Mouse (Mus musculus) liver, embryonic 14.5 days (tissue): Measurements from ENCODE around the gene Lrrc4c. TPM values are rescaled to one million over a fixed set of nuclear protein-coding genes. Genes with fewer than 3 reads are reported as not detected.

Experiments used
- ATAC-seq: fragments of 200-750 bp; cut with Nextera tagmentation; 2 replicates; pipeline ENCODE4 v1.8.0; 2017; ENCODE audit warnings: moderate number of reproducible peaks, mild to moderate bottlenecking, moderate library complexity; ENCODE audit not compliant: insufficient read depth
- DNase-seq, 3 experiments: peaks; one replicate each; pipeline ENCODE4 v3.0.0-alpha.2; 2012 to 2013; ENCODE audit warnings: low read depth in 3 of 3, low spot score in 3 of 3
- H3K27ac ChIP-seq: fragments of 300-500 bp; sonication (generic); 2 replicates; pipeline ENCODE4 v1.5.1; 2014; ENCODE audit warnings: moderate library complexity, mild to moderate bottlenecking, control low read depth, inconsistent platforms
- H3K27me3 ChIP-seq: fragments of 300-500 bp; sonication (generic); 2 replicates; pipeline ENCODE4 v1.6.1; 2014; ENCODE audit warnings: mild to moderate bottlenecking, low read length, moderate library complexity; ENCODE audit not compliant: control insufficient read depth, insufficient read depth
- H3K36me3 ChIP-seq: fragments of 300-500 bp; sonication (generic); replicated peaks from 2 replicates; pipeline ENCODE4 v1.6.1; 2014; ENCODE audit warnings: low read depth; ENCODE audit not compliant: control insufficient read depth, insufficient read depth
- H3K4me1 ChIP-seq, 2 experiments: fragments of 200-500 bp in 1 of 2; fragments of 300-500 bp in 1 of 2; sonication (generic) in 1 of 2; replicated peaks; 2 replicates each; pipeline ENCODE4 v1.6.1; 2012 to 2014; ENCODE audit warnings: antibody characterized with exemption in 1 of 2, inconsistent platforms in 1 of 2, low read length in 1 of 2; ENCODE audit not compliant: control insufficient read depth in 2 of 2, insufficient read depth in 2 of 2
- H3K4me2 ChIP-seq: fragments of 300-500 bp; sonication (generic); 2 replicates; pipeline ENCODE4 v1.6.1; 2014; ENCODE audit warnings: low read depth, mild to moderate bottlenecking, control low read depth, moderate library complexity
- H3K4me3 ChIP-seq, 2 experiments: fragments of 200-500 bp in 1 of 2; fragments of 300-500 bp in 1 of 2; sonication (generic) in 1 of 2; 2 replicates each; pipeline ENCODE4 v1.5.1; 2012 to 2014; ENCODE audit warnings: low read depth in 2 of 2, low read length in 2 of 2, mild to moderate bottlenecking in 2 of 2, control low read depth in 1 of 2, inconsistent platforms in 1 of 2, moderate library complexity in 1 of 2; ENCODE audit not compliant: insufficient read depth in 1 of 2
- H3K9ac ChIP-seq: fragments of 300-500 bp; sonication (generic); replicated peaks from 2 replicates; pipeline ENCODE4 v1.6.1; 2014; ENCODE audit warnings: mild to moderate bottlenecking, control low read depth, moderate library complexity
- H3K9me3 ChIP-seq: fragments of 300-500 bp; sonication (generic); 2 replicates; pipeline ENCODE4 v1.6.1; 2016; ENCODE audit warnings: low read length, mixed read lengths; ENCODE audit not compliant: control insufficient read depth
- CTCF ChIP-seq: IDR thresholded peaks from 2 replicates; pipeline ENCODE4 v1.5.1; 2016; ENCODE audit warnings: antibody characterized with exemption, low read depth, control low read depth
- EP300 ChIP-seq: IDR thresholded peaks from 2 replicates; pipeline ENCODE4 v1.6.1; 2016; ENCODE audit warnings: antibody characterized with exemption, low read depth
- WGBS: fragments of 180-500 bp; shearing (Covaris S2); extraction: QIAGEN DNeasy Blood & Tissue Kit; methylation state at CpG from one replicate; pipeline ENCODE4 v1.1.7; 2014; ENCODE audit not compliant: insufficient replicate concordance; 5-methylcytosine and 5-hydroxymethylcytosine counted together
- polyA plus RNA-seq, 2 experiments: library from polyadenylated mRNA; depleted of rRNA in 1 of 2; stranded (reverse) in 1 of 2; unstranded in 1 of 2; fragments of >200 nt; fragmentation: Nextera tagmentation in 1 of 2; extraction: Ambion mirVana in 1 of 2; gene quantifications; 2 replicates each; pipeline versions ENCODE4 v1.2.1 to v1.2.3; 2012 to 2014

The Lrrc4c gene
- polyA plus RNA-seq (2012; rRNA removed): 0.04 and 0.10 TPM in 2 replicates
- 0.14 and 0.19 TPM in 2 replicates for polyA plus RNA-seq (2014; fragmentation: Nextera tagmentation; extraction: Ambion mirVana)

DNA sequence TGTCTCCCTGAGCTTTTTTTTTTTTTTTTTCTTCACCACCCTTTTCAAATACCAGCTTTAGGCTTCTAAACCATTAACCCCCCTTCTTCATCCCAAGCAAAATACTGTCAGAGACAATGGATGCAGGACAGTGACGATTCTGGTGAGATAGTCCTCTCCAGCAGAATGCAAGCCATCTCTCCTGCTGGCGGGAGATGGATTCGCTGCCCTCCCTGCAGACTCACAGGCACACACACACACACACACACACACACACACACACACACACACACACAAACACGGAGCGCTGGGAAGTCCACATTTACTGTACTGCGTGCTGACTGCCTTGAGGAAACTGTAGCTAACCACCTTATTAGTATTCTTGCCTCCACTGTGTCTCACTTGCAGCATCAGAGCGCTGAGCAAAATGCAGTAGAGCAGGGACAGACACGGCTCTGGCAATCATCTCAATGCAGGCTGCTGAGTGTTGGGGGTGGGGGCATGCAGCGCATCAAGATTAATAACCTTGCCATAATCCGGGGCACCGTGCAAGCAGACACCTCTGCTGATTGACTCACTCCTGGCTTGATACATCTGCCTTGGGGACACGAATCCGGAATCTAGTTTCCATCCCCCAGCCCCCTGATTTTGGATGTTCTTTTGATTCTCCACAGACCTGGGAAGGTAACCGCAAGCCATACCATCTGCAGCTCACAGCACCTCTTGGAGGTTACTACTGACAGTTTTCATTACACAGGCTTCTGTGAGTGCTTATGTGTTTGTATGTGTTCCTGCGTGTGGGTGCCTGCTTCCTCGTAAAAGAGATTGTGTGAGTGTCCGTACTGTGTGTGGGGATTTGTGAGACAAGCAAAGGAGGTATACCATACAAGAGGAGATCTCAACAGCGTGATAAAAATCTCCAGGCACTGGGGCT is at the start of gene Lrrc4c:
TSS of gene Lrrc4c (plus strand) at position 783 of the 913 bp plus-strand sequence.
- no peaks in the 10 kb centered on the region for H3K9me3 ChIP-seq
- no peak within 1 kb of the TSS for H3K9ac ChIP-seq
- no peak within 1 kb of the TSS for H3K27ac ChIP-seq
- no peak within 1 kb of the TSS for H3K4me2 ChIP-seq
- WGBS: 16% methylated on average over 18 of the region's 18 CpGs
- no peak within 1 kb of the TSS for H3K4me3 ChIP-seq
- no peak for DNase-seq
- H3K4me1 ChIP-seq: no peaks in the 10 kb centered on the region
- TF ChIP-seq CTCF: no peak
- no peak for TF ChIP-seq EP300
- H3K27me3 ChIP-seq: no peaks in the 10 kb centered on the region
- no peak for ATAC-seq
- H3K36me3 ChIP-seq: no peaks in the 10 kb centered on the region

DNA sequence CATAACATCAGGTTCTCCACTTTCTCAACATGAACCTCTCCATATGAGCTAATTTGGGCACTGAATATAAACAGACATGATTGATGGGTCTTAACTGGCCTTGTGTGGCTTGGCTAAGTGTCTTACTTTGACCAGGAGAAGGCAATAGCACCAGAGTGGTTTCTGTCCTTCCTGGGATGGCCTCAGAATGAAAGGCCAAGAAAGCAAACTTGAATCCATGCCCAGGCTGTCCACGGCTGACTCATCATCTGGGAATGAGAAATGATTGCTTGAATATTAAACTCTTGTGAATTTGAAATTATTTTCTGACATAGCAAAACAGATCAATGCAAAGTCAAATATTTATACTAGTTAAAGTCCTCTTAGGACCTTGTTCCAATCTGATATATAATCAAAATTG is 42.9 kb upstream of the Lrrc4c start:
- WGBS: 56% methylated on average over 1 of the region's 1 CpGs
- H3K4me2 ChIP-seq: no peak overlapping the region
- TF ChIP-seq EP300: no peak
- TF ChIP-seq CTCF: no peak
- H3K9me3 ChIP-seq: no peaks in the 10 kb centered on the region
- no peaks in the 10 kb centered on the region for H3K36me3 ChIP-seq
- no peak overlapping the region for H3K27ac ChIP-seq
- no peak overlapping the region for H3K9ac ChIP-seq
- H3K4me3 ChIP-seq: no peak overlapping the region
- no peaks in the 10 kb centered on the region for H3K27me3 ChIP-seq
- ATAC-seq (no peak), DNase-seq (no peak)
- no peaks in the 10 kb centered on the region for H3K4me1 ChIP-seq

DNA sequence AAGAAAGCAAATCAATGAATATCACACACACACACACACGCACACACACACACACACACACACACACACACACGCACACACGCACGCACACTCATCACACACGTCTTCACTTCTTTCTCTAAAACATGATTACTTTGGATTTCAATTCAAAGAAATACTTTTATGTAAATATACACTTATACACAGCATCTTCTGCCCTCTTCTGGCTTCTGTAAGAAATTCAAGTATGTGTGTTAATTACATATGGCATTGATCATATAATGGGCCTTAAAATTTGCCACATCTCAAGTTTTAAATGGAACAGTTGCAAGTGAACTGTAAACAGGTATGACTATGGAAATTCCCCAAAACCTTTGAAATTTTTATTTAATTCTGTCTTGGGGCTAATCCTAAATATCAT is 35.0 kb upstream of the Lrrc4c start:
- DNase-seq: no peak

DNA sequence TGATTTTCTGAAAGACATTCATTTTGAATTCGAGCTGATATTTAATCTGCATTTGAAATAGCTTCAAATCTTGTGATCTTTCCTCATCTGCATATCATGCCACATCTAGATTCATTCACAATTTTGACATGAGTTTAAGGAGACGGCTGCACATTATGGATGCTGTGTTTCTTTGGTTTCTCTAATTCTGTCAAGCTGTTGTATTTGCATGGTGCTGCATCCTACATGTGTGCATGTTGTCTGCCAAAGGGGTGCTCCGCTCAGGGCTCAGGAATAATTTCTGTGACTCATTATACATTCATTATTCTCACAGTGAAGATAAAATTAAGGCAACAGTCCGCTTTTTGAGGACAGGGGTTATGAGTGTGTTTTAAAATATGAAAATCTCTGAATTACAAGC is 30.5 kb upstream of the Lrrc4c start:
- Histone ChIP-seq H3K4me2 (no peak overlapping the region), H3K4me1 (no peaks in the 10 kb centered on the region), H3K4me3 (no peak overlapping the region), H3K36me3 (no peaks in the 10 kb centered on the region), H3K27ac (no peak overlapping the region), H3K27me3 (no peaks in the 10 kb centered on the region), H3K9me3 (no peaks in the 10 kb centered on the region), H3K9ac (no peak overlapping the region)
- no peak for DNase-seq
- TF ChIP-seq CTCF (no peak), EP300 (no peak)
- no peak for ATAC-seq
- WGBS: 45% methylated on average over 4 of the region's 4 CpGs

More for the DNA sequence above, 35.0 kb upstream of the Lrrc4c start:
- 68% methylated on average over 5 of the region's 5 CpGs for WGBS
- TF ChIP-seq EP300 (no peak), CTCF (no peak)
- Histone ChIP-seq H3K4me1 (no peaks in the 10 kb centered on the region), H3K27me3 (no peaks in the 10 kb centered on the region), H3K4me2 (no peak overlapping the region), H3K27ac (no peak overlapping the region), H3K9me3 (no peaks in the 10 kb centered on the region), H3K36me3 (no peaks in the 10 kb centered on the region), H3K4me3 (no peak overlapping the region), H3K9ac (no peak overlapping the region)
- no peak for ATAC-seq

DNA sequence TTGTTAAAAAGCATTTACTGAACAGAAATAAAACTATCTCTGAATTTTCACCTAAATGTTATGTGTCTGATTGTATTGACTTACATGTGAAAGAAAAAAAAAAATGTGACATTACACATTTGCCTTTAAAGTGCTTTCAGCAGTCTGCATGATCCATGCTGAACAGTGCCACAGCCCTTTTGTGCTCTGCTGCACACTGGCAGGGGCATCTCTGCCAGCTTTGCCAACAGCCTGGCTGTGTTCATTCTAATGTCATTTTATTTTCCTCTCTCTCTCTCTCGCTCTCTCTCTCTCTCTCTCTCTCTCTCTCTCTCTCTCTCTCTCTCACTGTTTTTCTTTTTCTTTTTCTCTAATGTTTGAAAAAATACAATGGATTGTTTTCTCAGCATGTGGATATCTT is 27.4 kb upstream of the Lrrc4c start:
- Histone ChIP-seq H3K27me3 (no peaks in the 10 kb centered on the region), H3K4me2 (no peak overlapping the region), H3K36me3 (no peaks in the 10 kb centered on the region), H3K9ac (no peak overlapping the region), H3K27ac (no peak overlapping the region), H3K4me3 (no peak overlapping the region), H3K9me3 (no peaks in the 10 kb centered on the region), H3K4me1 (no peaks in the 10 kb centered on the region)
- TF ChIP-seq EP300 (no peak), CTCF (no peak)
- no peak for DNase-seq
- no peak for ATAC-seq
- WGBS: 70% methylated on average over 1 of the region's 1 CpGs
